Mouse (Mus musculus) stomach, embryonic 14.5 days (tissue): ENCODE results near the gene Cwh43. TPM values are rescaled to one million over a fixed set of nuclear protein-coding genes. Genes with fewer than 3 reads are reported as not detected.

Experiments used
- ATAC-seq: fragments of 200-750 bp; cut with Nextera tagmentation; 2 replicates; pipeline ENCODE4 v1.8.0; 2017; ENCODE audit warnings: low read depth, moderate TSS enrichment; ENCODE audit not compliant: insufficient number of reproducible peaks, insufficient read depth, low FRiP score
- H3K27ac ChIP-seq: fragments of 300-500 bp; sonication (generic); 2 replicates; pipeline ENCODE4 v1.5.1; 2014; ENCODE audit warnings: mild to moderate bottlenecking, low read length, moderate library complexity, mixed read lengths
- H3K27me3 ChIP-seq: fragments of 300-500 bp; sonication (generic); 2 replicates; pipeline ENCODE4 v1.6.1; 2014; ENCODE audit warnings: low read length, control low read depth, mixed read lengths; ENCODE audit not compliant: control insufficient read depth, insufficient read depth
- H3K36me3 ChIP-seq: fragments of 300-500 bp; sonication (generic); 2 replicates; pipeline ENCODE4 v1.6.1; 2014; ENCODE audit warnings: mild to moderate bottlenecking, control low read depth, low read length, moderate library complexity, mixed read lengths; ENCODE audit not compliant: control insufficient read depth, insufficient read depth
- H3K4me1 ChIP-seq: fragments of 300-500 bp; sonication (generic); 2 replicates; pipeline ENCODE4 v1.6.1; 2014; ENCODE audit warnings: low read length, control low read depth, mixed read lengths; ENCODE audit not compliant: control insufficient read depth, insufficient read depth
- H3K4me2 ChIP-seq: fragments of 300-500 bp; sonication (generic); replicated peaks from 2 replicates; pipeline ENCODE4 v1.6.1; 2014; ENCODE audit warnings: low read depth, low read length, control low read depth
- H3K4me3 ChIP-seq: fragments of 300-500 bp; sonication (generic); 2 replicates; pipeline ENCODE4 v1.5.1; 2014; ENCODE audit warnings: low read depth, low read length, control low read depth
- H3K9ac ChIP-seq: fragments of 300-500 bp; sonication (generic); replicated peaks from 2 replicates; pipeline ENCODE4 v1.6.1; 2014; ENCODE audit warnings: low read depth, mild to moderate bottlenecking, control low read depth, low read length, moderate library complexity, mixed read lengths
- H3K9me3 ChIP-seq: fragments of 300-500 bp; sonication (generic); 2 replicates; pipeline ENCODE4 v1.6.1; 2016; ENCODE audit warnings: low read depth, low read length, control low read depth; ENCODE audit not compliant: control insufficient read depth
- WGBS: fragments of 180-500 bp; shearing (Covaris S2); extraction: QIAGEN DNeasy Blood & Tissue Kit; methylation state at CpG from one replicate; pipeline ENCODE4 v1.1.7; 2014; 5-methylcytosine and 5-hydroxymethylcytosine counted together
- polyA plus RNA-seq: library from polyadenylated mRNA; unstranded; fragments of >200 nt; fragmentation: Nextera tagmentation; extraction: Ambion mirVana; gene quantifications from 2 replicates; pipeline ENCODE4 v1.2.1, GENCODE M21; 2014

Cwh43 gene
- polyA plus RNA-seq, 1 experiment from 2014 or later, result not detected

GRCm38 (mm10) chr5:73491837-73492720 lies 86.2 kb downstream of the Cwh43 start:
- peak; percentile 74 for ATAC-seq
- Histone ChIP-seq H3K4me1 (peaks cover 9% of the 10 kb centered on the region; the same call in 1 of the 2 replicates), H3K27ac (peak overlapping the region; percentile 96), H3K4me3 (peak overlapping the region; percentile 87), H3K27me3 (no peaks in the 10 kb centered on the region), H3K4me2 (peak overlapping the region; percentile 94), H3K9me3 (no peaks in the 10 kb centered on the region), H3K9ac (peak overlapping the region; percentile 60), H3K36me3 (no peaks in the 10 kb centered on the region)
- WGBS, result under 1% methylated on average over 58 of the region's 59 CpGs

- H3K36me3 ChIP-seq, result no peaks in the 10 kb centered on the region
- no peak for ATAC-seq
- H3K4me3 ChIP-seq, result no peak overlapping the region
- H3K4me1 ChIP-seq, result peaks cover 7% of the 10 kb centered on the region; the same call in 1 of the 2 replicates
- 74% methylated on average over 3 of the region's 3 CpGs for WGBS
- no peaks in the 10 kb centered on the region for H3K27me3 ChIP-seq
- no peak overlapping the region for H3K9ac ChIP-seq
- no peak overlapping the region for H3K27ac ChIP-seq
- H3K9me3 ChIP-seq, result no peaks in the 10 kb centered on the region
- H3K4me2 ChIP-seq, result no peak overlapping the region
Observed at GRCm38 (mm10) chr5:73497401-73497800, 91.5 kb downstream of the Cwh43 start.

DNA sequence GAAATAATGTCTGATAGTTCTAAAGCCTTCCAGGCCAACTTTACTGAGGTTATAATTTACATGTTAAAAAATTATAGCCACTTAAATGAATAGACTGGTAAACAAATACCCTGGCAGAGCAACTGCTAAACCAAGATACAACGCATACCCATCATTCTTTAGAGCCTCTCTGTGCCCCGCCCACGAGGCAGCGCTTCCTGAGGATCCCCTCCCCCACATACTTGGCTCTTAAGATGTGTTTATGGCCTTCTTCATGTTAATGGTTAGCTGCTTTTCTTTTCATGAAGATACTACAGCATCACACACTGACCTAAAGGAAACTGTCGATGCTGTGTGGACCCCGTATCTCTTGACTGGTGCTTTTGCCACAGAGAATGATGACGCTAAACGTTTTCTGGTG lies 92.7 kb downstream of the Cwh43 start:
- Histone ChIP-seq H3K4me3 (no peak overlapping the region), H3K27me3 (no peaks in the 10 kb centered on the region), H3K9me3 (no peaks in the 10 kb centered on the region), H3K4me1 (no peaks in the 10 kb centered on the region), H3K36me3 (no peaks in the 10 kb centered on the region), H3K4me2 (no peak overlapping the region), H3K9ac (no peak overlapping the region), H3K27ac (no peak overlapping the region)
- 70% methylated on average over 8 of the region's 8 CpGs for WGBS
- ATAC-seq, result no peak

DNA sequence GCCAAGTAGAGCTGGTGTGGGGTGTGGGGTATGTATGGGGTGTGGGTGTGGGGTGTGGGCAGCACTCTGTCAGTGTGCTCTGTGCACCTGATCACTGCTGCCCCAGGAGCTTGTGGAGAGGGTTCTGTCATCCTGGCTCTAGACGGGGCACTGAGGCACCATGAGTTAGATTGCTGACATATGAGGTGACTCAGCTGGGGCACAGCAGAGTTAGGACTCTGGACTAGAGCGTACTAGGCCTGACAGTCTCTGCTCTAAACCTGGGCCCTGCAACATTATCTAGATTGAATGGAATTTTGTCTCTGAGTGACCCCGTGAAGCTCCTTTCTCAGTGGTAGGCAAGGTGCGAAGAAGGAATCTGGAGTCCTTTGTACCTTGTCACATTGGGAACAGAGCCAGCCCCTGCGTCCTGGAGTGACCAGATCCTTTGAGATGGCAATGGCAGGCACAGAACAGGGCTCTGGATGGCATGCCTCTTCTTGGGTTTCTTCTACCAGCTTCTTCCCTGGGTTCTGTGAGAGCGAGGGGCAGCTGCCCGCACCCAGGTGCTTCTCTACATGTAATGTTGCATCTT lies 95.1 kb downstream of the Cwh43 start:
- no peak overlapping the region for H3K27ac ChIP-seq
- H3K36me3 ChIP-seq, result no peaks in the 10 kb centered on the region
- ATAC-seq, result no peak
- no peak overlapping the region for H3K4me2 ChIP-seq
- WGBS, result 72% methylated on average over 7 of the region's 7 CpGs
- no peak overlapping the region for H3K4me3 ChIP-seq
- H3K27me3 ChIP-seq, result no peaks in the 10 kb centered on the region
- no peak overlapping the region for H3K9ac ChIP-seq
- H3K9me3 ChIP-seq, result no peaks in the 10 kb centered on the region
- no peaks in the 10 kb centered on the region for H3K4me1 ChIP-seq

DNA sequence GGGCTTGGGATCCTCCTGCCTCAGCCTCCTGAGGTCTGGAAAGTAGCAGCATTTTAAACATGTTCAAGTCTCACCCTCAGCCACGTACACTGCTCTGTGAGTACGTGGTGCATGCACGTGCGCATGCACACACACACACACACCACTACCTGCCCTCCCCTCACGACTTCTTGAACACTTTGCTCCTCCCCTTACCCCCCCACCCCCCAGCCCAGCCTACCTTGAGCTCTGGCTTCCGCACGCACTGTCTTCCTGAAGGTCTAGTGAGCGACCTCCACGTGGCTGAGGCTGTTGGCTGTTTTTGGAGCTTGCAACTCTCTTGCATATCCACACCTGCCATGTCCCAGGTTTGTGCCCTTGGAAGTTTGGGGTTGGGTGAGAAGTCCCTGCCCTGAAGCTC lies 96.5 kb downstream of the Cwh43 start:
- no peak overlapping the region for H3K4me3 ChIP-seq
- H3K9me3 ChIP-seq, result no peaks in the 10 kb centered on the region

More for the DNA sequence above, 96.5 kb downstream of the Cwh43 start:
- 88% methylated on average over 9 of the region's 9 CpGs for WGBS
- Histone ChIP-seq H3K4me1 (no peaks in the 10 kb centered on the region), H3K27me3 (no peaks in the 10 kb centered on the region), H3K4me2 (no peak overlapping the region), H3K27ac (no peak overlapping the region), H3K36me3 (no peaks in the 10 kb centered on the region), H3K9ac (no peak overlapping the region)
- no peak for ATAC-seq

Other genes with a start within 250 kb of the Cwh43 start
- gene Fryl, start 149.5 kb upstream of the Cwh43 start, polyA plus RNA-seq, result 32.0 and 33.4 TPM in 2 replicates
- gene Ociad1, start 113.3 kb upstream of the Cwh43 start, polyA plus RNA-seq, result 138 and 148 TPM in 2 replicates
- 55.7 and 64.3 TPM in 2 replicates for gene Ociad2, start 65.0 kb upstream of the Cwh43 start, polyA plus RNA-seq
- 29.4 and 33.3 TPM in 2 replicates for gene Dcun1d4, start 74.9 kb downstream of the Cwh43 start, polyA plus RNA-seq
- 0.82 TPM in 1 of 2 replicates, not detected in the other for gene Lrrc66, start 226.5 kb downstream of the Cwh43 start, polyA plus RNA-seq
- 30.6 and 32.1 TPM in 2 replicates for gene Sgcb, start 241.7 kb downstream of the Cwh43 start, polyA plus RNA-seq
- gene Spata18, start 245.3 kb downstream of the Cwh43 start, polyA plus RNA-seq, result 0.21 and 0.36 TPM in 2 replicates